In the genomic region with DNA sequence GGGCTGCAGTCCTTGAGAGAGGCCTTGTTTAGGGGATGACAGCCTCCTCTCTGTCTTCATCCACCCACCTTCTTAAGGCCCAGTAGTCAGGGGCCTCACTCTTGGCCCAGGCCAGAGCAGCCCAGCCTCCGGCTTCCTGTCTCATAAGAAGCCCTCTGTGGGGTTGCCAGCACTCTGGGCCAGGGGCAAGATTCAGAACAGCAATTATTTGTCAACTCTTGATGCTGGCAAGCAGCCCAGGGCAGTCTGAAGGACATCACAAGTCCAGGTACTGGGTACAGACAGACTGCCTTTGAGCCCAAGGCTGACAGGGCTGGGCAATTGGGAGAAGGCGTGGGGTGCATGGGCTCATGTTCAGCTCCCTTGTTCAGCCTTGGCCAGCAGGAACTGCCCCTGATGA, we compare ENCODE assay signal across 10 mouse cellular contexts.
DNase-seq lines count a peak whose midpoint lies in the region; ATAC-seq and TF ChIP-seq lines count a peak whose summit lies in the region.
"Had no signal": no experiment of that assay in that cellular context is flagged by ENCODE, and none has a peak within 500 bp of the region (broad histone marks: within the 10 kb centered on the region; RNA-seq: fewer than 3 reads in every experiment).

No protein-coding gene starts in this region.

- H3K9ac ChIP-seq in kidney, embryonic 16.5 days (replicated peaks; ENCODE audit: low read length) = no peak overlapping the region
- H3K9ac ChIP-seq: liver, embryonic 12.5 days had no signal

- no peak overlapping the region for H3K27ac ChIP-seq in kidney, adult 2 months (ENCODE audit: insufficient read depth, low read depth, low read length)
- H3K27ac ChIP-seq in kidney, embryonic 16.5 days (ENCODE audit: low read length) = no peak overlapping the region
- H3K27ac ChIP-seq: liver, embryonic 12.5 days had no signal

- no peak for TF ChIP-seq POLR2A in kidney, adult 2 months (IDR thresholded peaks at IDR 0.05; ENCODE audit: low read depth, low read length)

- 64% methylated on average over 2 of the region's 2 CpGs for WGBS in kidney, adult 2 months
- 93% methylated on average over 2 of the region's 2 CpGs for WGBS in kidney, embryonic 16.5 days

- DNase-seq in cerebellum, adult 11-12 months = peak; percentile 22
- DNase-seq in cerebellum, adult 11 months = no peak
- peak; percentile 67 for DNase-seq in kidney, adult 2 months
- DNase-seq in adrenal gland, postnatal 14 days = peak; percentile 82
- peak; percentile 71 for DNase-seq in layer of hippocampus, adult 9-11 months
- no peak for DNase-seq in spleen, postnatal 14 days (ENCODE audit: low spot score in 2 of 2)
- DNase-seq in thymus, postnatal 4 days = no peak

- H3K36me3 ChIP-seq in kidney, adult 2 months (ENCODE audit: control insufficient read depth, insufficient read depth, low read length) = no peaks in the 10 kb centered on the region
- H3K36me3 ChIP-seq in kidney, embryonic 16.5 days (ENCODE audit: insufficient read depth, low read length) = no peaks in the 10 kb centered on the region
- H3K36me3 ChIP-seq: liver, embryonic 12.5 days had no signal

- H3K4me2 ChIP-seq in kidney, embryonic 16.5 days (replicated peaks; ENCODE audit: low read depth, low read length) = no peak overlapping the region
- H3K4me2 ChIP-seq: liver, embryonic 12.5 days had no signal

- ATAC-seq in kidney, embryonic 16.5 days (ENCODE audit: low FRiP score, low TSS enrichment) = no peak
- ATAC-seq: intestine, embryonic 16.5 days; liver, embryonic 12.5 days had no signal

- H3K9me3 ChIP-seq in kidney, embryonic 16.5 days (ENCODE audit: low read length) = no peaks in the 10 kb centered on the region
- H3K9me3 ChIP-seq: liver, embryonic 12.5 days had no signal

- no peak for TF ChIP-seq CTCF in kidney, adult 2 months (conservative IDR thresholded peaks at IDR 0.05; ENCODE audit: insufficient read depth, insufficient read length, low read depth, low read length)

- no peaks in the 10 kb centered on the region for H3K27me3 ChIP-seq in kidney, adult 2 months (replicated peaks; ENCODE audit: control insufficient read depth, insufficient read depth, low read length)
- H3K27me3 ChIP-seq in kidney, embryonic 16.5 days (ENCODE audit: insufficient read depth, low read length) = no peaks in the 10 kb centered on the region
- H3K27me3 ChIP-seq: liver, embryonic 12.5 days had no signal

- peaks cover 21% of the 10 kb centered on the region; the same call in 1 of the 2 replicates for H3K4me1 ChIP-seq in kidney, adult 2 months (ENCODE audit: control insufficient read depth, insufficient read depth, low read length)
- H3K4me1 ChIP-seq in kidney, embryonic 16.5 days (ENCODE audit: insufficient read depth, low read length) = peaks cover 8% of the 10 kb centered on the region; the same call in 1 of the 2 replicates
- H3K4me1 ChIP-seq: liver, embryonic 12.5 days had no signal

- no peak overlapping the region for H3K4me3 ChIP-seq in kidney, adult 2 months (ENCODE audit: insufficient read depth, low read depth, low read length)
- H3K4me3 ChIP-seq in kidney, embryonic 16.5 days (ENCODE audit: low read length) = no peak overlapping the region
- H3K4me3 ChIP-seq: liver, embryonic 12.5 days had no signal

Comparison
In these comparisons a context has a peak if more than half of its experiments do, and no peak if none do; other contexts are left out.
1. DNase-seq: peak in cerebellum, adult 11-12 months (single experiment), kidney, adult 2 months (single experiment), adrenal gland, postnatal 14 days (single experiment) and layer of hippocampus, adult 9-11 months (single experiment); none in cerebellum, adult 11 months (single experiment), spleen, postnatal 14 days (0 of 2) and thymus, postnatal 4 days (single experiment).